9 mouse cellular contexts compared by ENCODE assay signal in genomic region chr15:86110361-86111103, GRCm38 (mm10). TPM values are rescaled to one million over a fixed set of nuclear protein-coding genes. Genes with fewer than 3 reads are reported as not detected.
A peak's percentile ranks its signal among the peaks of the same experiment; 100 is the strongest.
DNase-seq lines count a peak whose midpoint lies in the region; ATAC-seq and TF ChIP-seq lines count a peak whose summit lies in the region.
"Had no signal": no experiment of that assay in that cellular context is flagged by ENCODE, and none has a peak within 500 bp of the region (broad histone marks: within the 10 kb centered on the region; RNA-seq: fewer than 3 reads in every experiment).

No protein-coding gene starts in this region.

- H3K9ac ChIP-seq in heart, embryonic 11.5 days (ENCODE audit: low read depth, low read length), result 0 out of 2 replicates have a peak overlapping the region, but pooled peaks have one; percentile 8
- no peak overlapping the region for H3K9ac ChIP-seq in CH12.LX (ENCODE audit: insufficient read depth, low read depth)
- H3K9ac ChIP-seq in liver, embryonic 16.5 days (ENCODE audit: low read depth, low read length), result no peak overlapping the region

- DNase-seq in heart, adult 9 months (ENCODE audit: low spot score in 2 of 2), result no peak
- peak; percentile 74 for DNase-seq in CH12.LX (ENCODE audit: extremely low read depth)
- DNase-seq in cerebellum, adult 9-11 months, result peak; percentile 92
- no peak for DNase-seq in kidney, postnatal 25 days
- no peak for DNase-seq in urinary bladder, adult 18-20 months (ENCODE audit: low spot score in 2 of 2)
- DNase-seq in embryo, embryonic 11 days, result no peak

- no peak for TF ChIP-seq RAD21 in CH12.LX (IDR thresholded peaks at IDR 0.05; ENCODE audit: low read depth, low read length)

- dilution Hi-C loops in CH12.LX (cut with MboI; ENCODE audit: extremely low pct_ligation_motif_present, extremely low pct_unique_long_range_greater_than_20kb, low sequenced_read_pairs), result no loop called here

- no peak for ATAC-seq in heart, embryonic 11.5 days (replicated peaks; ENCODE audit: insufficient number of reproducible peaks, low FRiP score, low TSS enrichment)
- ATAC-seq in liver, embryonic 16.5 days (ENCODE audit: low read depth), result no peak

- WGBS in heart, embryonic 11.5 days (ENCODE audit: insufficient replicate concordance), result 81% methylated on average over 10 of the region's 10 CpGs
- whole genome bisulfite sequencing in liver, embryonic 16.5 days (ENCODE audit: insufficient replicate concordance), result 69% methylated on average over 10 of the region's 10 CpGs

- H3K27me3 ChIP-seq in heart, embryonic 11.5 days (ENCODE audit: control insufficient read depth, insufficient read depth, low read length), result no peaks in the 10 kb centered on the region
- peaks cover 24% of the 10 kb centered on the region for H3K27me3 ChIP-seq in CH12.LX (replicated peaks)
- H3K27me3 ChIP-seq in liver, embryonic 16.5 days (ENCODE audit: control insufficient read depth, insufficient read depth, low read depth, low read length), result no peaks in the 10 kb centered on the region

- H3K9me3 ChIP-seq in heart, embryonic 11.5 days (replicated peaks; ENCODE audit: control insufficient read depth, low read length), result no peaks in the 10 kb centered on the region
- H3K9me3 ChIP-seq in CH12.LX (replicated peaks; ENCODE audit: low read length), result no peaks in the 10 kb centered on the region
- H3K9me3 ChIP-seq in liver, embryonic 16.5 days (replicated peaks; ENCODE audit: control insufficient read depth, low read length), result no peaks in the 10 kb centered on the region
- H3K9me3 ChIP-seq: G1E had no signal

- no peak; the same call in 1 of the 2 replicates for TF ChIP-seq EP300 in CH12.LX (IDR thresholded peaks at IDR 0.05; ENCODE audit: low read length)

- peaks cover 65% of the 10 kb centered on the region for H3K4me1 ChIP-seq in heart, embryonic 11.5 days (ENCODE audit: control insufficient read depth, insufficient read depth, low read length)
- H3K4me1 ChIP-seq in CH12.LX (ENCODE audit: control insufficient read depth in 1 of 2, insufficient read depth in 2 of 2), result peaks cover 5 to 35% of the 10 kb centered on the region in 2 experiments; a peak in 2 of 4 replicates
- peaks cover 56% of the 10 kb centered on the region for H3K4me1 ChIP-seq in liver, embryonic 16.5 days (ENCODE audit: control insufficient read depth, low read depth, low read length)

- H3K4me2 ChIP-seq in heart, embryonic 11.5 days, result no peak overlapping the region
- no peak overlapping the region for H3K4me2 ChIP-seq in CH12.LX (ENCODE audit: insufficient read depth, low read depth, poor library complexity, severe bottlenecking)
- no peak overlapping the region for H3K4me2 ChIP-seq in liver, embryonic 16.5 days (ENCODE audit: low read depth, low read length)

- H3K79me2 ChIP-seq in CH12.LX (replicated peaks; ENCODE audit: control insufficient read depth, extremely low read depth, insufficient read depth, poor library complexity, severe bottlenecking), result no peaks in the 10 kb centered on the region

- no peak for TF ChIP-seq POLR2A in CH12.LX (IDR thresholded peaks at IDR 0.05; ENCODE audit: low read depth, low read length)

- no peak overlapping the region for H3K27ac ChIP-seq in heart, embryonic 11.5 days (ENCODE audit: low read depth, low read length)
- no peak overlapping the region for H3K27ac ChIP-seq in CH12.LX (ENCODE audit: insufficient read depth, low read depth)
- 0 out of 2 replicates have a peak overlapping the region, but pooled peaks have one; percentile 41 for H3K27ac ChIP-seq in liver, embryonic 16.5 days (ENCODE audit: low read length)

- no peak overlapping the region for H3K4me3 ChIP-seq in heart, embryonic 11.5 days (ENCODE audit: low read depth, low read length)
- no peak overlapping the region for H3K4me3 ChIP-seq in CH12.LX (replicated peaks in 1 of 3; ENCODE audit: low read depth in 2 of 3, low read length in 2 of 3, poor library complexity in 1 of 3)
- no peak overlapping the region for H3K4me3 ChIP-seq in liver, embryonic 16.5 days (ENCODE audit: low read depth, low read length)

- H3K36me3 ChIP-seq in heart, embryonic 11.5 days (ENCODE audit: control insufficient read depth, insufficient read depth, low read length), result no peaks in the 10 kb centered on the region
- no peaks in the 10 kb centered on the region for H3K36me3 ChIP-seq in CH12.LX (replicated peaks in 1 of 2; ENCODE audit: control insufficient read depth in 1 of 2, insufficient read depth in 1 of 2, low read length in 1 of 2)
- no peaks in the 10 kb centered on the region for H3K36me3 ChIP-seq in liver, embryonic 16.5 days (ENCODE audit: control insufficient read depth, insufficient read depth)

- in situ Hi-C loops in CH12.LX (cut with MboI; ENCODE audit: low pct_ligation_motif_present, low pct_unique_long_range_greater_than_20kb, low sequenced_read_pairs), result no loop called here

- no peak for TF ChIP-seq CTCF in CH12.LX (conservative IDR thresholded peaks at IDR 0.05 in 1 of 2, IDR thresholded peaks at IDR 0.05 in 1 of 2; ENCODE audit: low read depth in 2 of 2, low read length in 2 of 2)

TF ChIP-seq in CH12.LX, 34 proteins besides CTCF, POLR2A, EP300 and RAD21:
- TF ChIP-seq POLR2AphosphoS2 (IDR thresholded peaks at IDR 0.05; ENCODE audit: low read depth, low read length) (no peak), BHLHE40 (IDR thresholded peaks at IDR 0.05; ENCODE audit: low read depth, low read length) (peak; percentile 30; the same call in 1 of the 2 replicates), TCF12 (IDR thresholded peaks at IDR 0.05; ENCODE audit: low read depth, low read length) (peak; percentile 85)

RNA-seq across cellular contexts. Expression of gene Gramd4, which starts 53.0 kb away (rescaled TPM):
- polyA plus RNA-seq in heart, embryonic 11.5 days (2014; fragmentation: Nextera tagmentation; extraction: Ambion mirVana), result 4.9 and 6.5 TPM in 2 replicates
- total RNA-seq in CH12.LX (2012; rRNA removed) (0.08 and 0.17 TPM in 2 replicates), CH12.LX (2014; rRNA removed) (0.66 TPM in 2 replicates)
- 0.56 and 0.63 TPM in 2 replicates for polyA plus RNA-seq in CH12.LX (2012; ENCODE audit: insufficient read length, low read depth)
- polyA plus RNA-seq in liver, embryonic 16.5 days (2015; fragmentation: Nextera tagmentation; extraction: Ambion mirVana), result 3.4 and 3.5 TPM in 2 replicates

Comparison
In these comparisons a context has a peak if more than half of its experiments do, and no peak if none do; other contexts are left out.
1. DNase-seq: peak in CH12.LX (single experiment) and cerebellum, adult 9-11 months (single experiment); none in heart, adult 9 months (0 of 2), kidney, postnatal 25 days (0 of 2), urinary bladder, adult 18-20 months (0 of 2) and embryo, embryonic 11 days (single experiment).